Mouse (Mus musculus): ENCODE results near the gene Ush1g.

Ush1g gene

GRCm38 (mm10) chr11:115329339-115329738, 7.5 kb upstream of the Ush1g start:
- DNase-seq (ENCODE audit: low spot score) = no peak

GRCm38 (mm10) chr11:115326730-115327129, 4.9 kb upstream of the Ush1g start:
- DNase-seq (ENCODE audit: low spot score) = no peak

DNA sequence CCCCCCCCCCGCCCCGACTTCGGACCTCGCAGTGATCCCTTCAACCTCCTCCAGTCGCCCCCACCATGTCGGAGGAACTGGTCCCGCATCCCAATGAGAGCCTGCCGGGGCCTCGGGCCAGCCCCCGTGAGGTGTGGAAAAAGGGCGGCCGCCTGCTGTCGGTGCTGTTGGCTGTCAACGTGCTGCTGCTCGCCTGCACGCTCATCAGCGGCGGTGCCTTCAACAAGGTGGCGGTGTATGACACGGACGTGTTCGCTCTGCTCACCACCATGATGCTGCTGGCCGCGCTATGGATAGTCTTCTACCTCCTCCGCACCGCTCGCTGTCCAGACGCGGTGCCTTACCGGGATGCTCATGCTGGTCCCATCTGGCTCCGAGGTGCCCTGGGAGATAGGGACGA, 1.5 kb upstream of the Ush1g start:
- no peak for DNase-seq (ENCODE audit: low spot score)

DNA sequence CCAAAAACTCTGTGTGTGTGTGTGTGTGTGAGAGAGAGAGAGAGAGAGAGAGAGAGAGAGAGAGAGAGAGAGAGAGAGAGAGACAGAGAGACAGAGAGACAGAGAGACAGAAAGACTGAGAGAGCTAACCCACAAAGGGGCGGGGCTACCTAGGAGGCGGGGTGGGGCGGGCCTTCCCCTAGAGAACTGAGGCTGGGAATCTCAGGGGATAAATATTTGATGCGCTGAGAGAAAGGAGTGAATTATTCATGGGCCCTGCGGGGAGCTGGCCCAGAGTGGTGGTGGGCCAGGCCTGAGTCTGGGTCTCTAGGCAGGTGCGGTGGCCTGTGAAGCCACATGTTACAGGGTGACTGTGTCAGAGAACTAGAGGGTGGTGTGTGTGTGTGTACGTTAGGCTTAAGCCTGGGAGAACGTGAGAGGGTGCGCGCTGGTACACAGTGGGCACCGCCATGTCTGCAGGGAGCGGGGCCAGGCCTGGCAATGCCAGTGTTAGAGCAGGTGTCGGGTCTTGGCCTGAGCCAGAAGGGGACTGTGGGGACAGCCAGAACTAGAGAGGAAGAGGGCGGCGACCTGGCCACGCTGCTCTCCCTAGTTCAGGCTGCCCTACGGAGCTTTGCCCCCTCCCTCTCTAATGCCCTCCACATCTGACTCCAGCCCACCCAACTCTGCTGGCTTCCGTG, 2.0 kb downstream of the Ush1g start:
- no peak for DNase-seq (ENCODE audit: low spot score)

- DNase-seq (ENCODE audit: low spot score) = no peak
Measured at GRCm38 (mm10) chr11:115318245-115319027, 3.4 kb downstream of the Ush1g start.

- no peak for DNase-seq (ENCODE audit: low spot score)
Measured at GRCm38 (mm10) chr11:115317204-115317603, 4.6 kb downstream of the Ush1g start.

DNA sequence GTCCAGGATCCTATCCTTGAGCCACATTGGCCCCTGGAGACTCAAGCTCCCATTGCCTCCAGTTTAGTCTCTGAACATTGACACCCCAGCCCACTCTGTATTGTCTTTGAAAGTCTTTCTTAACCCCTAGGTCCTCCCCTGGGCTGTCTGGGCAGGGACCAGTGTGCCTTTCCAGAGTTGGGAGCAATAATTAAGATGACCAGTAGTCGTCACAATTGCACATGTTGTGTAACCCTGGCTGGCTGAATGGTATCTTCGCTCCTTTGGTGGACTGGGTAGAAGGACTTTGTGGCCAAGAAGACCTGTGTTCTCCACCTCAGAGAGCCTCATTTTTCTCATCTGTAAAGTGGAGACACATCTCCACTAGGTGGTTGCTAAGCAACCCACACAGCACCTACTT, 7.6 kb downstream of the Ush1g start:
- DNase-seq (ENCODE audit: low spot score) = no peak

GRCm38 (mm10) chr11:115308781-115309180, 13.1 kb downstream of the Ush1g start:
- no peak for DNase-seq (ENCODE audit: low spot score)

GRCm38 (mm10) chr11:115306863-115307262, 15.0 kb downstream of the Ush1g start, which contains the start of gene Otop2:
Otop2 (plus strand) TSS chr11:115307163.
- DNase-seq (ENCODE audit: low spot score) = no peak

DNA sequence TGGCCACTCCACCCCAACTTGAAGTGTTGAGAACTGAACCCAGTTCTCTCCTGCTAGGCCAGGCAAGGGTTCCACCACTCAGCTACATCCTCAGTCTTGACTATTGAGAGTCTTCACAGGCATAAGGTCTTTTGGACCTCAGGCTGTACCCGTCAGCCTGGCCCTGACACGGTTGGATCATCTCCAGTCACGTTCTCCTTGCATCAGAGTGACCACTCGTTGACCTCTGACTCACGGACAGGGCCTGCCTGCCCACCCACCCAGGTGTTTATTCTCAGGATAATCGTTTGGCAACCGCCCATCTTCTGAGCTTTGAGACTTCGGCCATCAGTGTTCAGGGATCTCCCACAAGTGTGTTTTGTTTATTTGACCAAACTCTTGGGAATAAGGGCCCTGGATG, 18.7 kb downstream of the Ush1g start:
- no peak for DNase-seq (ENCODE audit: low spot score)

DNA sequence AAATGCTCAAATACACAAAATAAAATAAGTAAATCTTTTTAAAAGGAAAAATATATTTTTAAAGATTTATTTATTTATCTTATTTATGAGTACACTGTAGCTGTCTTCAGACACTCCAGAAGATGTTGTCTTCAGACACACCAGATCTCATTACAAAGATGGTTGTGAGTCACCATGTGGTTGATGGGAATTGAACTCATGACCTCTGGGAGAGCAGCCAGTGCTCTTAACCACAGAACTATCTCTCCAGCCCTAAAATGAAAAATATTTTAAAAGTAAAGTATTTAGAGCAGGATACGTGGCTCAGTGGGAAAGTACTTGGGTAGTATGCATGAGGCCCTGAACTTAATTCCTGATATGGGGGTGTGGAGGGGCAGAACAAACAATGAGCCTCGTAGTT, 20.5 kb downstream of the Ush1g start:
- no peak for DNase-seq (ENCODE audit: low spot score)

DNA sequence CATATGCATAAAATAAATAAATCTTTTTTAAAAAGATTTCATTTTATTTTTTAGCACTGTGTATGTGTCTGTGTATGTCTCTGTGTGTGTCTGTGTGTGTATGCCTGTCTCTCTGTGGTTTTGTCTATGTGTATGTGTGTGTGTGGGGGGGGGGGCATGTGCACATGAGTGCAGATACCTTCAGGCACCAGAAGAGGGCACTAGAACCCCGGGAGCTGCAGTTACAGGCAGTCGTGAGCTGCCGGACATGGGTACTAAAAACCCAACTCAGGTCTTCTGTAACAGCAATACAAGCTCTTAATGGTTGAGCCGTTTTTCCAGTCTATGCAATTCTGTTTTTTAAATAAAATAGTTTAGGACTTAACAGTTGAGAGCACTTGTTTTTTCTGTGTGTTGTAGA, 21.1 kb downstream of the Ush1g start:
- DNase-seq (ENCODE audit: low spot score) = no peak

- no peak for DNase-seq (ENCODE audit: low spot score)
Measured at GRCm38 (mm10) chr11:115298160-115298559, 23.7 kb downstream of the Ush1g start.

DNA sequence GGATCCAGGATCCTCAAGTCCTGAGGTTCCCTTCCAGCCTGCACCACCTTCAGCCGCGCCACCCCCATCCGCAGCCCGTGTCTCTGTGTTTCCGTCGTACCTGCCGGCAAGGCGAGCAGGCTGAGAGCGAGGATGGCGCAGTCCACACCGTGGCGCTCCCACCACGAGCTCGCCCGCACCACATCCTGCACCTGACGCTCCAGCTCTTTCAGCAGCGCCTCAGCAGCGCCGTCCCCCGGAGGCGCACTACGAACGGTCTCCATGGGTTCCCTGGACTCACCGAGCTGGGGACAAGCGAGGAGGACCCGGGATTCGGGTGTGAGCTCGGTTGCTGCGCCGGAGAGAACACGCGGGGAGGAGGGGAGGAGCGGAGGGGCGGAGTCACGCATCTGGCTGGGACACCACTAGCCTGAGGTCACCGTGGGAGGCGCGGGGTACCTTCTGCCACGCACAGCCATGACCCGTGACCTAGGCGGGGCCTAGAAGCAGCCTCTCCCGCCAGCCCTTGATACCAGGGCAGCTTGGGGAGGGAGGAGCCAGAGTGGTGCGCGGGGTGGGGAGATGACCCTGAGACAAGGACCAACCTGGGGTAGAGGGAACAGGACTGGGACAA, 24.5 kb downstream of the Ush1g start, which contains the start of gene Fads6:
Gene Fads6 (minus strand): TSS at position 450 of the 613 bp plus-strand sequence.
- DNase-seq (ENCODE audit: low spot score) = no peak

GRCm38 (mm10) chr11:115296471-115297210, 25.2 kb downstream of the Ush1g start:
- no peak for DNase-seq (ENCODE audit: low spot score)

GRCm38 (mm10) chr11:115295939-115296338, 25.9 kb downstream of the Ush1g start:
- no peak for DNase-seq (ENCODE audit: low spot score)

GRCm38 (mm10) chr11:115292631-115293375, 29.0 kb downstream of the Ush1g start:
- no peak for DNase-seq (ENCODE audit: low spot score)

DNA sequence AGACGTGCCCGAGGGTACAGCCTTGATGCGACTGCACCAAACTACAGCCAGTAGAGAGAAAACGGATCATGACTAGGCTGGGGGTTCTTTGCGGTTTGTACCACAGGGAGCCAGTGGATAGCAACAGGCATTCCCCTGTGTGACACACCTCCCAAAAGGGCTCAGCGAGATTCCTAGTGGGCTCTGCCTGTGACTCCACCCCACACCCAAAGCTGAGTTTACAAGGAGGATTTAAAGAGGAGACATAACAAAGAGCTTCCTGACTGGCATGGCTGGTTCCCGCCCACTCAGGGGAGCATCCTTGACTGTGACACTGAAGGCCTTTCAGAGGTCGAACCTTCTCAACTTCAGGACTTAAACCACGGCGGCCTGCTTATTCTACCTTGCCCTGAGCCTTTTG, 30.3 kb downstream of the Ush1g start:
- no peak for DNase-seq (ENCODE audit: low spot score)

DNA sequence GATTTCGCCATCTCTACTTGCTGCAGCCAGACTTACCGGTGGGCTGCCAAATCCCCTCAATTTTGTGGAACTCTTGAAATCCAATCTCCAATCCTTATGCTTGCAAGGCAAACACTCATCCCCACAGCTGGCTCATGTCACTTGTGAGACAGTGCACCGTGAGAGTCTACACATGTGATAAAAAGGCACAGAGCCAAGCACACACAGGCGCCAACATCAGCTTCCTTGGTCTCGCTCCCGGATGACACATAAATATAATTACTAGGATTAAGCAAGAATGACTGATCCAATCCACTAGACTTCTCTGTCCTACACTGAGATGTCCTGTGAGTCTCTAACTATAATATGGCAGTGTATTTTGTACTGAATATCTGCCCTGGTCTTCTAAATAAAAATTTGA, 30.9 kb downstream of the Ush1g start:
- no peak for DNase-seq (ENCODE audit: low spot score)

GRCm38 (mm10) chr11:115290314-115290713, 31.5 kb downstream of the Ush1g start:
- DNase-seq (ENCODE audit: low spot score) = no peak

GRCm38 (mm10) chr11:115289885-115290284, 32.0 kb downstream of the Ush1g start:
- no peak for DNase-seq (ENCODE audit: low spot score)

GRCm38 (mm10) chr11:115288305-115288704, 33.5 kb downstream of the Ush1g start:
- no peak for DNase-seq (ENCODE audit: low spot score)
